Mouse (Mus musculus): Measurements from ENCODE around the gene Enpp1.

Enpp1 gene

DNA sequence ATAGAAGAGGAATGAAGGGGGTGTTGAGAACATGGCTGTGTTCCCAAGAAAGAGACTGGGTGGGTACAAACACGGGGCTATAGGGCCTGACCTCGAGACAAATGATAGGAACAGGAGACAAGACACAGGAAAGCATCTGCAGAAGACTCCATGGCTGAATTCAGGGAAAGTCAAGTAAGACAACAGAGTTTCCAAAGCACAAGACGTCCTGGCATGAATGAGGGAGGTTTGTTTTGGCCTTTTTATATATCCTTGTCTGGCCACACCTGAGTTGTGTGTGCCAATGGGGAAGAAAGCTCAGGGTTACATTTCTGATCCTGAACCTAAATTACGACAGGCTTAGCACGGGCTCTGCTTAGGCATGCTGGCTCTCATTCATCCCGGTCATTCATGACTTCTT is 4.2 kb downstream of the Enpp1 start:
- no peak for DNase-seq

GRCm38 (mm10) chr10:24706431-24707140 is 5.4 kb downstream of the Enpp1 start:
- DNase-seq, result no peak

DNA sequence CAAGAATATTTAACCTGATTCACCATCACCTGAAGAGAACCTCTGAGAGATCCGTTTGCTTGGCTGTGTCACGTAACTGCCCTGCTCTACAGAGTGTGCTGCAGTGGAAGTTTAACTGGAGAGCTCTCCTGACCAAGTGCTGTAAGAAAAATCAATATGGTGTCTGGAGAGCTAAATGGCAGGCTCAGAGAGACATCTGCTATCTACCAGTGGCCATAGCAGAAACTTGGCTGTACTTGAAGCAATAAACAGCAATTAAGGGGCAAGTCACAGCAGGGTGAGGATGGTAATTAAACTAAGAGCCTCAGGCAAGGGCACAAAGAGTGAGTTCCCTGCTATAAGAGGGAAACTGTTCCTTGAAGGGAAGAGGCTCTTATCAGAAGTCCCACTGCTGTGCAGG is 9.3 kb downstream of the Enpp1 start:
- peak; percentile 15 for DNase-seq

DNA sequence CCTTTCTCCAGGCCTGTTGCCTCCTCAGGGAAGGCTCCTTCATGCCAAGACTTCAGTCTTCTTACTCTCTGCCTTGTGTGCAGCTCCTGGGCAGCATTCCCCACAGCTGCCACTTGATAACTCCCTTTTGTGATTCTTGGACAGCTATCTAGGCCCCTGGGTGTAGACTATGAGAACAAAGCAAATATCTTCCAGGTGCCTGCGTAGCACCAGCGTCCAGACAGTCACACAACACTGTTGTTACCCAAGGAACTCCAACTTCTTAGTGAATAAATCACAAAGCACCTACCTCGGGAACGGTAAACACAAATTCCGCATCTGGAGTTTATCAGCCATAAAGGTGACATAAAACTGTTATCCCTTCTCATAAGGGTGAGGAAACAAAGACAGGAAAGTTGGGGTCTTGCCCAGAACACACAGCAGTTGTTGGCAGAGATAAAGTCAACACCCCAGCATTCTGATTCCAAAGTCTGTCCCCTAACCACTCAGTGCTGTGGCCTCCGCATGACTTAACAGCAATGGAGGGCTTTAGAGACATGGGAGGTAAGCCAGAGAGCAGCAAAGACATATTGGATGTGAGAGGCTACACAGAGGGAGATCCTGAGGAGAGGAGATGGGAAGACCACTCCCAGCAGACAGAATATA is 13.7 kb downstream of the Enpp1 start:
- DNase-seq, result no peak

DNA sequence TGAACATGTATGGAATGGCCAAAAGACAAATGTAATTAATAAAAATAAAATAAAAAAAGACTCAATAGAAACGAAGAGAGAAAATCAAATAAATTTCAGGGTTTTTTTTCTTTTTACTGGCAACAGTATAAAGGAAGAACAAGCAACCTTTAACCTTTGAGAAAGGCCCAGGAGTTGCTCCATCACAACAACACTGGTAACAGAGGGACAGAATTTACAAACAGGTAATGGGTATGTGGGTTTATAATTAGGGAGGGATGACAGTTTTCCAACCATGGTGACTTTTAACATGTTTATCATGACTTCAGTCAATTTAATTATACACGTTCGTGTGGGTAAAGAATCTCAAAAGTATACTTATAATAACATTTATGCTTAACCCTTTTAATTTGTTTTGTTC is 15.2 kb downstream of the Enpp1 start:
- no peak for DNase-seq

DNA sequence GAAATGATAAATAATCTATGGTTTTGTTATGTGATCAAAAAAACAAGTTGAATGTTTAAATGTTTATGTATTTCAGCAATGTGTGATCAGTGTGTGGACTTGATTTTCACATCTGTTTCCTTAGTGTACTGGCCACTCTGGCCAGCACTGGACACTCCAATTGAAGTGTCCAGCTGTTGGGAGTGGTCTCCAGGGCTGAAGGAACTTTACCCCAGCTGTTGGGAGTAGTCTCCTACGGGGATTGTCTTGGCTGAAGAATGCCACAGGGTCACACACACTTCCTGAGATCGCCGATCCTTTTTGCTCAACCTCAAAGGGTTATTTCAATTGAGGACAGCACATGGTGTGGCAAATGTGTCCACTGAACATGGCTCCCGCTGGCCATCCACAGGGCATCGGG is 16.2 kb downstream of the Enpp1 start:
- DNase-seq, result no peak

DNA sequence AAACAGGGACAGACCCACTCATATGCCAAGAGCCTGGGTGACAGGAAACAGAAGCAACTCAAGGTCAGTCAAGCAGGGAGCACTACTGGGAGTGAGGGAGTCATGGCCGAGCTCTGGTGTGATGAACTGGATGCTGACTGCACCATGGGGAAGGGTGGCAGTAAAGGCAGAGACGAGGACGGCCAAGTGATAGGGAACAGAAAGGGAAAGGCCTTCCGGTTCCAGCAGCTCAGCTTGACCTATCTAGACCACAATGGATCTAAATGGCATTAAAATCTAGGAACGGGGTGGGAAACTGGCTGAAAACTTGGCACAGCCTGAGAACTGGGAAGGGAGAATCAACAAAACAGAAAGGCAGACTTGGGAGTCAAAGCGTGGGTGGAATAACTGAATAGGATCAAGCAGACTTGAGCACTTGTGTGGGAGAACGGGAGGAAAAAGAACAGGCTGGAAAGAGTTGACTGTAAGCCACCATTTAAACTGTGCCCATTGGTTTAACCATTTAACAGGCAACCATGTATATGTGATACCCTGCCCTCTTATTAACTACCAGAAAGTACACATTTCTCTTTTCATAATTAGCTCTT is 29.3 kb downstream of the Enpp1 start:
- no peak for DNase-seq

DNA sequence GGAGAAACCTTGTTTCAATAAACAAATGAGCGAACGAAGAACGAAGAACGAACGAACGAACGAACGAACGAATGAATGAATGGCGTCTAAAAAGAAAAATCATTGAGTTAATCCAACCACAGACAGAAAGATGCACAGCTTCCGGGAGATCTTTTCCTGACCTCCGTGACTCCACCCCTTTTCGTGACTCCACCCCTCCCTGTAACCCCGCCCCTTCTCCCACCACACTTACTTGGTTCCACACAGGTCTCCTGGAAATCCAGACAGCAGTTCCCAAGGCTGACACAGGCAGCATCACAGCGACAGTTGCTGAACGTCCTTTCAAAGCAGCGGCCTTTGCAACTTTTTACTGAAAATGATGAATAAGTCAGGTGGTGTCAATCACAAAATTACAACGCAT is 34.3 kb downstream of the Enpp1 start:
- no peak for DNase-seq

DNA sequence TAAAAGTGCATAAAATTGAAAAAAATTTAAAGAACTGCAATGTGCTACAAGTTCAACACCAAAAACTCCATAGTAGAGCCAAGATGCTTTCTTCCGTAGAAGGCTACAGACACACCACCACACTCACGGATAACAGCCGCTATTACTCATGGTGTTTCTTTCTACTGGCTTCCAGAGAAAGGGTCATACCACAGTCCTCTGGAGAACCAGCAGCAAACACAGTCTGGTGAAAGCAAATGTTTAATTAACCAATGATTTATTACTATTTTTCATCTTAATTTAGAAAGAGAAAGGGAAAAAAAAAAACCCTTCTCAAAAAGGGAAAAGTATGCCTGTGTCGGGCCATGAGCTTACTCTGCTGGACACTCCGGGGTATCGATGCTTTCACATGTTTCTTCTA is 37.7 kb downstream of the Enpp1 start:
- DNase-seq, result peak; percentile 17

DNA sequence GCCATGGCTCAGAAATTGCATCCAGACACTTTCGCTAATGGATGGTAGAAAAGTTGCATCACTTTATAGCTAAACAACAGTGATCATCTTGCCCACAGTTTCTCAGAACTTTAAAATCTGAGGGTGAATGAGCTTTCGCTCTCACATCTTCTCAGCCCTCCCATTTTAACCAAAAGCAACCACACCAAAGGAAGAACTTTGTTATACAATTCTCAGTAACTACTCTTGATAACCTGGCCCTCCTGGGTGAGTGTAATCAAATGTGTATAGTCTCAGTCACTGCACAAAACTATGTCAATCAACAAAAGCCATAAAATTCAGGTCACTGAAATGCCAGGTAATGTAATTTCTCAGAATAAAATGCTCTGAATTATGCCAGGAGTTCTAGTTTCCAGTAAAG is 39.0 kb downstream of the Enpp1 start:
- DNase-seq, result no peak

DNA sequence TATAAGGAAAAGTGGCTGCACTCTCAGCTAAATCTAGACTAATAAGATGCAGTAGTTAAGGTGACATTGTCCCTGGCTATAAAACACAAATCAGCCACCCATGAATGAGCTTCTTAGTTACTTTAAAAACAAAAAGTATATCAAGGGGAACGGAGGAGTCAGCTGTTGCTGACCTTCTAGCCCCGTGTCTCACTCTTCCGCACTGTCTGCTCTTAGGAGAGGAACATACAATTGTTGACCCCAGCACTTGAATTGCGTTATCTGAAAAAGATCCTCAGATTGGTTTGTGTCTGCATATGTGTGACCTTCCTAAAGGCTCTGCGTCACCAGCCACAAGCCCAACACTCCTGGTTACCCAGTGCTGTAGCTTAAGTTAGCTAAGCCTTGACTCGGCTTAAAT is 41.4 kb downstream of the Enpp1 start:
- DNase-seq, result peak; percentile 5

DNA sequence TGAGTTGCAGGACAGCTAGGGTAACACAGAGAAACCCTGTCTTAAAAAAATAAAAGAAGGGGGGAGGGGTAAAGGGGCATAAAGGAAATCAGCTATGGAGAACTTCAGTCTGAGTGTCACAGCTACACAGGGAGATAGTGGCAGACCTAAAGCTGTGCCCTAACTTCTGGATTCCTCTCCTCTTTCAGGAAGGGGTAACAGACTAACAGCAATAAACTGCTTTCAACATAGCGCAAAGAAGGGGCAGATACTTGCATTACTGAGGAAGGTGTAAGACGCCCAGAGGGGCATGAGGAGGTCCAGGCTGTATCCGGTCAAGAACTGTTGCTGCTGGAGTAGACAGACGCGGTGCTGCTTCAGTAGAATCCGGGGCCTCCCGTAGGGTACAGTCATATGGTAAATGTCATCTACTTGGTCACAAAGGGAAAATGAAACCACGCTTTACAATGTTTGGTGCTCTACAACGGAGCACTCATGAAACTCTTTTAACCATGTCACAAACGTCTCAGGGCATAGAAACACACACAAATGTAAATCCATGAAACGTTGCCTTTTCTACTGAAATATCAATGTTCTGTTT is 60.9 kb downstream of the Enpp1 start:
- DNase-seq, result no peak

DNA sequence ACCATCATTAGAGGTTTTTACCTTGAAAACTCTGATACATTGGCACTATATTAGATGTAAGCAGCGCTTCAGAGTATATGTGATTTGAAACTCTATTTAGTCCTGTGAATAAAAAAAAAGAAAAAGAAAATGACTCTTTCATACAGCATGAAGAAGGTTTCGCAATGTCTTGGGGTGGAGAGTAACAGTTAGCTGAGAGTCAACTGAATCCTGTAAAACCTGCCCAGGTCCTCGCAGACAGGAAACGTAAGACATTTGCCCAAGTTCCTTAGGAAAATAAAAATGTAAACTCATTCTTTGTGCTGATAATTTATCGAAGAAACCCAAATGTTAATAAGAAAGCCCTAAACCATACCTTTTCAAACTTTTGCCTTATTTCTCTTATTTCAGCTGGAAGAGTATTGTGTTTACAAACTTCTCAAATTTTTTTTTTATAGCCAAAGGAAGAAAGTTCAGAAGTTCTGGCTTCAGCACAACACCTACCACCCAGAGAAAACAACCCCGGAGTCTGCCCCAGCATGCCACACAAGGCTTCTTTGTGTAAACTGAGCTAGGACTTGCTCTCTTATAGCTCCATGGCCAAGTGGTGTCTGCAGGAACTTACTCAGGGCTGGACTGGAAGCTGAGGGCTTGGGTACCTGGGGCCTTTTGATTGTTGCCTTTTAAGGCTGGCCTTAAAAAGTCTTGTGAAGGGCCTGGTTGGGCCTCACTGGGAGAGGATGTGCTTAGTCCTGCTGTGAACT is 63.8 kb downstream of the Enpp1 start:
- no peak for DNase-seq

- DNase-seq, result no peak
Observed at GRCm38 (mm10) chr10:24645169-24645568, 66.8 kb downstream of the Enpp1 start.

GRCm38 (mm10) chr10:24642796-24643580 is 69.0 kb downstream of the Enpp1 start:
- DNase-seq, result no peak

- no peak for DNase-seq
Observed at GRCm38 (mm10) chr10:24641416-24642140, 70.4 kb downstream of the Enpp1 start.

- DNase-seq, result no peak
Observed at GRCm38 (mm10) chr10:24640186-24640875, 71.6 kb downstream of the Enpp1 start.

GRCm38 (mm10) chr10:24639596-24639995 is 72.4 kb downstream of the Enpp1 start:
- no peak for DNase-seq

DNA sequence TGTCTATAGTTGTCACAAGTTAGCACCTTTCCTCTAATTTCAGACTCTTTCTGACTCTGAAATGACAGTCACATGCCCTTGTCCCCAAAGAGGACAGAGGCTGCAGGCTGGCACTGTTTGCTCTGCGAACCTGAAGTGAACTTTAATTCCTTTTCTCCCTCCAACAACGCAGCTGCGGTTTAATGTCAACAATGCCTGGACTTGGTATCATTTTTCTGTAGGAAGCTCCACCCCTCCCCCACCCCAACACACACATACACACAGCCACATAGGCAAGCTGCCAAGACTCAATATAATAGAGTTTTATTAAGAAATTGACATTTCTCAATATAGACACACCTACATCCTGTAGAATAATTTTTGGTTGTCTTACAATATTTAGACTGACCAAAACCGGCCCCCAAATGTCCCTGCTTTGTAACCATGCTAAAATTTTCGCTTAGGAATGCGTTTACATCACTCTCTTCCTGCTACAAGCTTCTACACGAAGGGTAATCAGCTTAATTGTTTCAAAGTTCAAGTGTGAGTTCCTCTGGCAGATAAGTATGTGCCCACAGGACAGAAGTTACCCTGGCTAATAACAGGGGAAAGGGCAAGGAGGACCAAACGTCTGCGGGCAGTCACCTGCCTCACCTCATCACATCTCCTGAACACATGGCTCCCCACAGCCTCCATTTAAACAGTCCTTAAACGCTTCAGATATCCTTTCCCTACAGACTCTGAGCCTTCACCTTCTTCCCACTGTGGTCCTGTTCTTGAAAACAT is 73.5 kb downstream of the Enpp1 start:
- DNase-seq, result no peak

DNA sequence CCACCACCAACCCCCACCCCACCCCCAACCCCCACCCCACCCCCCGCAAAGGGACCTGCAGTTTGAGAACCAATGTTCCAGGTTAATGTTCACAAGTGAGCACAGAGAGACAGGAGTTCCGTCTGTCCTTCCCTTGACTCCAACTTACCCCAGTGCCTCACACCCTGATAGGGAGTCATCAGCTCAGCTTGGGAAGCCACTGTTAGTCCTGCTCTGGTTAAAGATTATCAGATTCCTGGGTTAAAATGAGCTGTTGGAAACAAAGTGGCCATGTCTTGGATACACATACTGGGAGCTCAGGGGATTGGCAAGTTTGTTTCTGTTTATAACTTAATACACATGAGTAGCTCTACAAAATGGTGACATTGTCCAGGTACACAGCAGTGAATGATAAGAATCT is 75.0 kb downstream of the Enpp1 start:
- no peak for DNase-seq
